Mouse (Mus musculus): ENCODE results near the gene Scn2a. TPM values are rescaled to one million over a fixed set of nuclear protein-coding genes. Genes with fewer than 3 reads are reported as not detected.

Scn2a gene
- polyA plus RNA-seq, 1 experiment from 2014 or later = 2.1 TPM

GRCm38 (mm10) chr2:65690456-65691184 is 70.0 kb downstream of the Scn2a start:
- H3K27me3 ChIP-seq (ENCODE audit: insufficient read depth, low read length) = no peaks in the 10 kb centered on the region
- no peak overlapping the region for H3K4me3 ChIP-seq (ENCODE audit: low read length)
- no peaks in the 10 kb centered on the region for H3K4me1 ChIP-seq (ENCODE audit: insufficient read depth, low read length)
- 85% methylated on average over 6 of the region's 6 CpGs for WGBS
- no peak for ATAC-seq (ENCODE audit: low FRiP score, low TSS enrichment)
- no peak overlapping the region for H3K27ac ChIP-seq (ENCODE audit: low read length)
- no peaks in the 10 kb centered on the region for H3K36me3 ChIP-seq (ENCODE audit: insufficient read depth, low read length)
- no peak overlapping the region for H3K9ac ChIP-seq (replicated peaks; ENCODE audit: low read length)
- no peak overlapping the region for H3K4me2 ChIP-seq (replicated peaks; ENCODE audit: low read depth, low read length)
- H3K9me3 ChIP-seq (ENCODE audit: low read length) = no peaks in the 10 kb centered on the region

- Histone ChIP-seq H3K27ac (ENCODE audit: low read length) (no peak overlapping the region), H3K4me1 (ENCODE audit: insufficient read depth, low read length) (no peaks in the 10 kb centered on the region), H3K27me3 (ENCODE audit: insufficient read depth, low read length) (no peaks in the 10 kb centered on the region), H3K9ac (replicated peaks; ENCODE audit: low read length) (no peak overlapping the region), H3K4me3 (ENCODE audit: low read length) (no peak overlapping the region), H3K36me3 (ENCODE audit: insufficient read depth, low read length) (no peaks in the 10 kb centered on the region), H3K4me2 (replicated peaks; ENCODE audit: low read depth, low read length) (no peak overlapping the region), H3K9me3 (ENCODE audit: low read length) (no peaks in the 10 kb centered on the region)
- no peak for ATAC-seq (ENCODE audit: low FRiP score, low TSS enrichment)
- 74% methylated on average over 3 of the region's 3 CpGs for WGBS
Measured at GRCm38 (mm10) chr2:65694485-65694884, 73.9 kb downstream of the Scn2a start.

GRCm38 (mm10) chr2:65695061-65695460 is 74.5 kb downstream of the Scn2a start:
- H3K9ac ChIP-seq (replicated peaks; ENCODE audit: low read length) = no peak overlapping the region
- H3K4me1 ChIP-seq (ENCODE audit: insufficient read depth, low read length) = no peaks in the 10 kb centered on the region
- H3K4me2 ChIP-seq (replicated peaks; ENCODE audit: low read depth, low read length) = no peak overlapping the region
- no peaks in the 10 kb centered on the region for H3K9me3 ChIP-seq (ENCODE audit: low read length)
- H3K27ac ChIP-seq (ENCODE audit: low read length) = no peak overlapping the region
- ATAC-seq (ENCODE audit: low FRiP score, low TSS enrichment) = no peak
- 78% methylated on average over 7 of the region's 7 CpGs for WGBS
- H3K36me3 ChIP-seq (ENCODE audit: insufficient read depth, low read length) = no peaks in the 10 kb centered on the region
- no peaks in the 10 kb centered on the region for H3K27me3 ChIP-seq (ENCODE audit: insufficient read depth, low read length)
- no peak overlapping the region for H3K4me3 ChIP-seq (ENCODE audit: low read length)

GRCm38 (mm10) chr2:65700246-65700645 is 79.7 kb downstream of the Scn2a start:
- 89% methylated on average over 1 of the region's 1 CpGs for WGBS
- H3K36me3 ChIP-seq (ENCODE audit: insufficient read depth, low read length) = no peaks in the 10 kb centered on the region
- no peak overlapping the region for H3K4me3 ChIP-seq (ENCODE audit: low read length)
- H3K9ac ChIP-seq (replicated peaks; ENCODE audit: low read length) = no peak overlapping the region
- no peak overlapping the region for H3K27ac ChIP-seq (ENCODE audit: low read length)
- H3K4me1 ChIP-seq (ENCODE audit: insufficient read depth, low read length) = no peaks in the 10 kb centered on the region
- no peak overlapping the region for H3K4me2 ChIP-seq (replicated peaks; ENCODE audit: low read depth, low read length)
- no peak for ATAC-seq (ENCODE audit: low FRiP score, low TSS enrichment)
- H3K27me3 ChIP-seq (ENCODE audit: insufficient read depth, low read length) = no peaks in the 10 kb centered on the region
- no peaks in the 10 kb centered on the region for H3K9me3 ChIP-seq (ENCODE audit: low read length)

GRCm38 (mm10) chr2:65701175-65701574 is 80.6 kb downstream of the Scn2a start:
- Histone ChIP-seq H3K9me3 (ENCODE audit: low read length) (no peaks in the 10 kb centered on the region), H3K27ac (ENCODE audit: low read length) (no peak overlapping the region), H3K4me1 (ENCODE audit: insufficient read depth, low read length) (no peaks in the 10 kb centered on the region), H3K4me2 (replicated peaks; ENCODE audit: low read depth, low read length) (no peak overlapping the region), H3K27me3 (ENCODE audit: insufficient read depth, low read length) (no peaks in the 10 kb centered on the region), H3K36me3 (ENCODE audit: insufficient read depth, low read length) (no peaks in the 10 kb centered on the region), H3K9ac (replicated peaks; ENCODE audit: low read length) (no peak overlapping the region), H3K4me3 (ENCODE audit: low read length) (no peak overlapping the region)
- ATAC-seq (ENCODE audit: low FRiP score, low TSS enrichment) = no peak
- WGBS = 89% methylated on average over 3 of the region's 3 CpGs

GRCm38 (mm10) chr2:65722219-65722800 is 101.7 kb downstream of the Scn2a start:
- no peaks in the 10 kb centered on the region for H3K36me3 ChIP-seq (ENCODE audit: insufficient read depth, low read length)

GRCm38 (mm10) chr2:65745400-65745799 is 124.8 kb downstream of the Scn2a start:
- Histone ChIP-seq H3K27me3 (ENCODE audit: insufficient read depth, low read length) (no peaks in the 10 kb centered on the region), H3K4me1 (ENCODE audit: insufficient read depth, low read length) (no peaks in the 10 kb centered on the region), H3K36me3 (ENCODE audit: insufficient read depth, low read length) (no peaks in the 10 kb centered on the region), H3K4me3 (ENCODE audit: low read length) (no peak overlapping the region), H3K4me2 (replicated peaks; ENCODE audit: low read depth, low read length) (no peak overlapping the region), H3K9ac (replicated peaks; ENCODE audit: low read length) (no peak overlapping the region), H3K27ac (ENCODE audit: low read length) (no peak overlapping the region), H3K9me3 (ENCODE audit: low read length) (no peaks in the 10 kb centered on the region)
- ATAC-seq (ENCODE audit: low FRiP score, low TSS enrichment) = no peak
- 71% methylated on average over 5 of the region's 5 CpGs for WGBS

More at GRCm38 (mm10) chr2:65722219-65722800, 101.7 kb downstream of the Scn2a start:
- WGBS = 90% methylated on average over 6 of the region's 6 CpGs
- Histone ChIP-seq H3K9me3 (ENCODE audit: low read length) (no peaks in the 10 kb centered on the region), H3K27me3 (ENCODE audit: insufficient read depth, low read length) (no peaks in the 10 kb centered on the region), H3K4me3 (ENCODE audit: low read length) (no peak overlapping the region), H3K4me2 (replicated peaks; ENCODE audit: low read depth, low read length) (no peak overlapping the region), H3K4me1 (ENCODE audit: insufficient read depth, low read length) (no peaks in the 10 kb centered on the region), H3K9ac (replicated peaks; ENCODE audit: low read length) (no peak overlapping the region), H3K27ac (ENCODE audit: low read length) (no peak overlapping the region)
- no peak for ATAC-seq (ENCODE audit: low FRiP score, low TSS enrichment)

- H3K9ac ChIP-seq (replicated peaks; ENCODE audit: low read length) = no peak overlapping the region
- no peaks in the 10 kb centered on the region for H3K4me1 ChIP-seq (ENCODE audit: insufficient read depth, low read length)
- no peaks in the 10 kb centered on the region for H3K36me3 ChIP-seq (ENCODE audit: insufficient read depth, low read length)
- peaks cover 3% of the 10 kb centered on the region; the same call in 1 of the 2 replicates for H3K9me3 ChIP-seq (ENCODE audit: low read length)
- H3K4me3 ChIP-seq (ENCODE audit: low read length) = no peak overlapping the region
- H3K27me3 ChIP-seq (ENCODE audit: insufficient read depth, low read length) = no peaks in the 10 kb centered on the region
- H3K4me2 ChIP-seq (replicated peaks; ENCODE audit: low read depth, low read length) = no peak overlapping the region
- H3K27ac ChIP-seq (ENCODE audit: low read length) = no peak overlapping the region
- no peak for ATAC-seq (ENCODE audit: low FRiP score, low TSS enrichment)
- 38% methylated on average over 7 of the region's 7 CpGs for WGBS
Measured at GRCm38 (mm10) chr2:65782442-65782841, 161.9 kb downstream of the Scn2a start.

- Histone ChIP-seq H3K4me1 (ENCODE audit: insufficient read depth, low read length) (no peaks in the 10 kb centered on the region), H3K4me3 (ENCODE audit: low read length) (no peak overlapping the region), H3K9me3 (ENCODE audit: low read length) (peaks cover 3% of the 10 kb centered on the region; the same call in 1 of the 2 replicates), H3K36me3 (ENCODE audit: insufficient read depth, low read length) (no peaks in the 10 kb centered on the region), H3K4me2 (replicated peaks; ENCODE audit: low read depth, low read length) (no peak overlapping the region), H3K27ac (ENCODE audit: low read length) (no peak overlapping the region), H3K9ac (replicated peaks; ENCODE audit: low read length) (no peak overlapping the region), H3K27me3 (ENCODE audit: insufficient read depth, low read length) (no peaks in the 10 kb centered on the region)
- 57% methylated on average over 2 of the region's 2 CpGs for WGBS
- ATAC-seq (ENCODE audit: low FRiP score, low TSS enrichment) = no peak
Measured at GRCm38 (mm10) chr2:65783392-65783791, 162.8 kb downstream of the Scn2a start.

- Histone ChIP-seq H3K27me3 (ENCODE audit: insufficient read depth, low read length) (no peaks in the 10 kb centered on the region), H3K9me3 (ENCODE audit: low read length) (peaks cover 12% of the 10 kb centered on the region), H3K9ac (replicated peaks; ENCODE audit: low read length) (no peak overlapping the region), H3K4me3 (ENCODE audit: low read length) (no peak overlapping the region), H3K27ac (ENCODE audit: low read length) (no peak overlapping the region), H3K4me2 (replicated peaks; ENCODE audit: low read depth, low read length) (no peak overlapping the region), H3K36me3 (ENCODE audit: insufficient read depth, low read length) (no peaks in the 10 kb centered on the region), H3K4me1 (ENCODE audit: insufficient read depth, low read length) (no peaks in the 10 kb centered on the region)
- no peak for ATAC-seq (ENCODE audit: low FRiP score, low TSS enrichment)
- WGBS = 35% methylated on average over 3 of the region's 3 CpGs
Measured at GRCm38 (mm10) chr2:65792516-65792915, 171.9 kb downstream of the Scn2a start.
